Mouse (Mus musculus) midbrain, postnatal 0 days (tissue): Measurements from ENCODE around the gene Atic. TPM values are rescaled to one million over a fixed set of nuclear protein-coding genes. Genes with fewer than 3 reads are reported as not detected.

ENCODE experiments used
- ATAC-seq: fragments of 200-750 bp; cut with Nextera tagmentation; 2 replicates; pipeline ENCODE4 v1.8.0; 2017; ENCODE audit warnings: moderate number of reproducible peaks, mild to moderate bottlenecking, moderate TSS enrichment, moderate library complexity; ENCODE audit not compliant: low FRiP score
- DNase-seq: peaks from one replicate; pipeline ENCODE4 v3.0.0-alpha.2; 2015; ENCODE audit warnings: low spot score
- H3K27ac ChIP-seq: fragments of 300-500 bp; sonication (generic); 2 replicates; pipeline ENCODE4 v1.5.1; 2014; ENCODE audit warnings: low read depth, mild to moderate bottlenecking, low read length, mixed read lengths
- H3K27me3 ChIP-seq: fragments of 300-500 bp; sonication (generic); 2 replicates; pipeline ENCODE4 v1.6.1; 2014; ENCODE audit warnings: low read length, control low read depth, mixed read lengths; ENCODE audit not compliant: insufficient read depth
- H3K36me3 ChIP-seq: fragments of 300-500 bp; sonication (generic); 2 replicates; pipeline ENCODE4 v1.6.1; 2014; ENCODE audit warnings: low read length, control low read depth, mixed read lengths; ENCODE audit not compliant: insufficient read depth
- H3K4me1 ChIP-seq: fragments of 300-500 bp; sonication (generic); 2 replicates; pipeline ENCODE4 v1.6.1; 2014; ENCODE audit warnings: mild to moderate bottlenecking, control low read depth, antibody characterized with exemption, low read length, mixed read lengths; ENCODE audit not compliant: insufficient read depth
- H3K4me2 ChIP-seq: fragments of 300-500 bp; sonication (generic); 2 replicates; pipeline ENCODE4 v1.6.1; 2014; ENCODE audit warnings: low read depth, mild to moderate bottlenecking, low read length, mixed read lengths; ENCODE audit not compliant: poor library complexity, severe bottlenecking
- H3K4me3 ChIP-seq: fragments of 300-500 bp; sonication (generic); 2 replicates; pipeline ENCODE4 v1.5.1; 2014; ENCODE audit warnings: low read depth, mild to moderate bottlenecking, low read length, moderate library complexity
- H3K9ac ChIP-seq: fragments of 300-500 bp; sonication (generic); replicated peaks from 2 replicates; pipeline ENCODE4 v1.6.1; 2014; ENCODE audit warnings: mild to moderate bottlenecking, low read length, moderate library complexity, mixed read lengths; ENCODE audit not compliant: poor library complexity, severe bottlenecking
- H3K9me3 ChIP-seq: fragments of 300-500 bp; sonication (generic); 2 replicates; pipeline ENCODE4 v1.6.1; 2016; ENCODE audit warnings: low read length, control low read depth
- CTCF ChIP-seq: IDR thresholded peaks from 2 replicates; pipeline ENCODE4 v1.5.1; 2016; ENCODE audit warnings: antibody characterized with exemption, mild to moderate bottlenecking
- WGBS: fragments of 180-500 bp; shearing (Covaris S2); extraction: QIAGEN DNeasy Blood & Tissue Kit; methylation state at CpG from one replicate; pipeline ENCODE4 v1.1.7; 2014; 5-methylcytosine and 5-hydroxymethylcytosine counted together
- polyA plus RNA-seq: library from polyadenylated mRNA; unstranded; fragments of >200 nt; fragmentation: Nextera tagmentation; extraction: Ambion mirVana; gene quantifications from 2 replicates; pipeline ENCODE4 v1.2.1, GENCODE M21; 2015
- total RNA-seq: library from RNA; depleted of rRNA; stranded (reverse); fragments of >200 nt; gene quantifications from 2 replicates; pipeline ENCODE4 v1.2.3, GENCODE M21; 2014

Gene Atic
- total and polyA plus RNA-seq, 2 experiments from 2014 or later: 26.5 to 44.7 TPM

GRCm38 (mm10) chr1:71567884-71568605 lies 11.1 kb downstream of the Atic start:
- TF ChIP-seq CTCF: no peak
- peaks cover 30% of the 10 kb centered on the region for H3K36me3 ChIP-seq
- ATAC-seq (no peak), DNase-seq (peak; percentile 10)
- H3K27ac ChIP-seq: no peak overlapping the region
- no peak overlapping the region for H3K4me3 ChIP-seq
- no peaks in the 10 kb centered on the region for H3K9me3 ChIP-seq
- H3K27me3 ChIP-seq: no peaks in the 10 kb centered on the region
- H3K4me1 ChIP-seq: no peaks in the 10 kb centered on the region
- H3K4me2 ChIP-seq: no peak overlapping the region
- WGBS: 68% methylated on average over 16 of the region's 16 CpGs
- no peak overlapping the region for H3K9ac ChIP-seq

GRCm38 (mm10) chr1:71570116-71570515 lies 13.2 kb downstream of the Atic start:
- DNase-seq: no peak
- Histone ChIP-seq H3K9ac (no peak overlapping the region), H3K4me1 (no peaks in the 10 kb centered on the region), H3K36me3 (peaks cover 24% of the 10 kb centered on the region), H3K27ac (no peak overlapping the region), H3K4me3 (no peak overlapping the region), H3K9me3 (no peaks in the 10 kb centered on the region), H3K4me2 (no peak overlapping the region), H3K27me3 (no peaks in the 10 kb centered on the region)
- no peak for ATAC-seq
- TF ChIP-seq CTCF: no peak
- WGBS: 88% methylated on average over 4 of the region's 4 CpGs

DNA sequence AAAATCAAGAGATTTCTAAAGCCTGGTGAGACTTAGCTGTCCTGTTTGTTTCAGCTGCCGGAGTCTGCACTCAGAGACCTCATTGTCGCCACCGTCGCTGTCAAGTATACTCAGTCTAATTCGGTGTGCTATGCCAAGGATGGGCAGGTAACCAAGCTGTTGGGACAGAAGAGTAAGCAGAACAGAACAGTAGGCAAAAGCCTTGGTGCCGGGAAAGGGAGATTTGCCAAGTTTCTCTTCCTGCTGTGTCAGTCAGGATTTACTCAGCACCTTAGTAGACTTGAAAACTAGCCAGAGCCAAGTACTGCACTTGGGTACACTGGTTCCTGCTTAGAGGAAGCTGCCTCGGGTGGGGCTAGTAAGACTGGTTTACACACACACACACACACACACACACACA lies 19.0 kb downstream of the Atic start:
- TF ChIP-seq CTCF: no peak
- H3K4me3 ChIP-seq: no peak overlapping the region
- no peak overlapping the region for H3K27ac ChIP-seq
- no peak for ATAC-seq
- no peak overlapping the region for H3K4me2 ChIP-seq
- DNase-seq: peak; percentile 42
- no peaks in the 10 kb centered on the region for H3K27me3 ChIP-seq
- H3K9me3 ChIP-seq: no peaks in the 10 kb centered on the region
- H3K36me3 ChIP-seq: peaks cover 34% of the 10 kb centered on the region
- H3K4me1 ChIP-seq: no peaks in the 10 kb centered on the region
- WGBS: 76% methylated on average over 7 of the region's 7 CpGs
- H3K9ac ChIP-seq: no peak overlapping the region

DNA sequence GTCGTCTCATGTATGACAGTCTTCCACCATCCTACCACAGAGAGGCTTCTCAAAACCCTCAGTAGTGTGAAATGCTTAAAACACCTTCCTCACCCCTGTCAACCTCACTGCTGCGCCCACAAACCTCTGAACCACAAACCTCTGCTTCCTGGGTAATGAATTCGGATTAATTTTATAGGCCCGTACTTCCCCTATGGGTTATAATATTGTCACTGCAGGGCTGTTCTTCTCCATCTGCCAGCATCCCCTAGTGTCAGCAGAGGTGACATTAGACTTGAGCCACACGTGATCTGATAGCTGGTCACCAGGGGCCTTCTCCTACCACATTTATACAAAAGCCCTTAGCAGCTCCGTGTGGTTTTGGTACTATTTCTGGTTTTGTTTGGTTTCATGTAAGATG lies 19.9 kb downstream of the Atic start:
- Histone ChIP-seq H3K27ac (no peak overlapping the region), H3K4me1 (no peaks in the 10 kb centered on the region), H3K4me3 (no peak overlapping the region), H3K27me3 (no peaks in the 10 kb centered on the region), H3K9ac (no peak overlapping the region), H3K36me3 (peaks cover 27% of the 10 kb centered on the region), H3K4me2 (no peak overlapping the region), H3K9me3 (no peaks in the 10 kb centered on the region)
- TF ChIP-seq CTCF: no peak
- no peak for DNase-seq
- WGBS: 95% methylated on average over 6 of the region's 6 CpGs
- no peak for ATAC-seq

- Histone ChIP-seq H3K9me3 (no peaks in the 10 kb centered on the region), H3K4me2 (no peak overlapping the region), H3K9ac (no peak overlapping the region), H3K4me3 (no peak overlapping the region), H3K27me3 (no peaks in the 10 kb centered on the region), H3K4me1 (no peaks in the 10 kb centered on the region), H3K36me3 (peaks cover 23% of the 10 kb centered on the region), H3K27ac (no peak overlapping the region)
- 84% methylated on average over 4 of the region's 4 CpGs for WGBS
- no peak for ATAC-seq
- no peak for TF ChIP-seq CTCF
- DNase-seq: no peak
Measured at GRCm38 (mm10) chr1:71579526-71579925, 22.6 kb downstream of the Atic start.

- ATAC-seq (no peak), DNase-seq (no peak)
- peaks cover 23% of the 10 kb centered on the region for H3K36me3 ChIP-seq
- no peak overlapping the region for H3K9ac ChIP-seq
- no peaks in the 10 kb centered on the region for H3K9me3 ChIP-seq
- no peak overlapping the region for H3K4me3 ChIP-seq
- no peak overlapping the region for H3K4me2 ChIP-seq
- H3K4me1 ChIP-seq: no peaks in the 10 kb centered on the region
- no peak overlapping the region for H3K27ac ChIP-seq
- H3K27me3 ChIP-seq: no peaks in the 10 kb centered on the region
- WGBS: 92% methylated on average over 12 of the region's 12 CpGs
- no peak for TF ChIP-seq CTCF
Measured at GRCm38 (mm10) chr1:71580408-71580807, 23.5 kb downstream of the Atic start.
